Mouse (Mus musculus) macrophage (primary cell): ENCODE results near the gene Mzf1. TPM values are rescaled to one million over a fixed set of nuclear protein-coding genes. Genes with fewer than 3 reads are reported as not detected.
"Not testable (repeated sequence)": the region's sequence is repeated elsewhere in the genome, so short reads cannot be mapped to it uniquely, and the experiment has no call there.

Experiments
- H3K27ac ChIP-seq: fragments of 350-480 bp; formaldehyde crosslinking; 2 replicates; pipeline ENCODE4 v1.9.0; 2021
- H3K36me3 ChIP-seq: fragments of 350-480 bp; formaldehyde crosslinking; 2 replicates; pipeline ENCODE4 v1.9.0; 2021; ENCODE audit errors: inconsistent target
- H3K4me3 ChIP-seq: fragments of 350-480 bp; formaldehyde crosslinking; 2 replicates; pipeline ENCODE4 v1.9.0; 2021; ENCODE audit errors: inconsistent target
- H3K79me2 ChIP-seq: fragments of 350-480 bp; formaldehyde crosslinking; 2 replicates; pipeline ENCODE4 v1.9.0; 2021; ENCODE audit errors: inconsistent target
- WGBS: methylation state at CpG from one replicate; pipeline ENCODE4 v1.1.7; 2026; ENCODE audit warnings: inconsistent platforms; ENCODE audit not compliant: missing documents; 5-methylcytosine and 5-hydroxymethylcytosine counted together
- polyA plus RNA-seq: library from polyadenylated mRNA; stranded (reverse); fragments of 250-400 nt; gene quantifications from 3 replicates; pipeline ENCODE4 v1.2.4, GENCODE M21; 2018; ENCODE audit warnings: inconsistent platforms
- total RNA-seq, 78 experiments: library from RNA; depleted of rRNA; stranded (reverse); fragments of 250-400 nt; gene quantifications; 1 replicate in 9 of 78; 2 replicates in 24 of 78; 3 replicates in 43 of 78; 4 replicates in 2 of 78; pipeline ENCODE4 v1.2.4; 2018; ENCODE audit warnings: inconsistent platforms in 56 of 78

The Mzf1 gene
- 1 to 10 TPM in 16 of 26 experiments, under 1 TPM in 9, not detected in 1; 0.18 to 7.0 (median 1.9) TPM for total RNA-seq (2018; cell fraction: chromatin; rRNA removed)
- under 1 TPM; 0.08 to 0.71 (median 0.26) TPM for total RNA-seq (2018; cell fraction: cytosol; rRNA removed)
- 1 to 10 TPM in 14 of 26 experiments, under 1 TPM in 11, not detected in 1; 0.21 to 7.7 (median 1.3) TPM for total RNA-seq (2018; cell fraction: nucleus; rRNA removed)
- 0.28 to 0.98 TPM (median 0.39 TPM) in 3 replicates for polyA plus RNA-seq

DNA sequence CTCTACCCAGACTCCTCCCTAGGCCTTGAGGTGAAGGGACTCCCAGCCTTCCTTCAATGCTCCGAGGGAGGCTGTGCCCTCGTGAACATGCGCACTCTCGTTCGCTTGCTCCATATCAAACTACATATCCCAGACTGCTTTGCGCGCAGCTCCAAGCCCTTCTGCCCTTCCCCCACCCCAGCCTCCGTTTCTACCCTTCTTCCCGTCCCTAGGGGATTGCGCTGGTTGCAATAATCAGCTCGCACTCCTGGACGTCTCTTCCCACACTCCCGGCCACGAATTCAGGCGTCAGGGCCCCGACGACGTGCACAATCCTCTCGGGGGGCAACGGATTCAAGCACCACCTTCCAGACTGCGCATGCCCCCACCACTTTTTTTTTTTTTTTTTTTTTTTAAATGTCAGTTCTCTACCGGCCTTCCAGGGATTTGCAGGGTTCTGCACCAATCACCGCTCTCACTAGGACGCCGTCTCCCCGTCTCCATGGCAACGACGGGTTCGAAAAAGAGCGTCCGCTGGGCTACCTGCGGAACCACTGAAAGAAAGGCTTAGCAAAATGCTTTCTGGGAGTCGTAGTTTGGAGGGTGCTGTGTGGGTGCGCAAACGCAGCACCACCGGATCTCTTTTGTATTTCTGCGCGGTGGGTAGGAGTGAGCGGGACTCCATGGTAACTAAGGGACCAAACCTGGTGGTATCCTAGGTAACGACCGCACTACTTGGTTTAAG, at the start of gene Mzf1:
Gene Mzf1, minus strand, starts transcription at position 478 of the 724 bp plus-strand sequence.
- peak within 1 kb of the TSS; percentile 72 for H3K27ac ChIP-seq
- under 1% methylated on average over 41 of the region's 41 CpGs for WGBS

DNA sequence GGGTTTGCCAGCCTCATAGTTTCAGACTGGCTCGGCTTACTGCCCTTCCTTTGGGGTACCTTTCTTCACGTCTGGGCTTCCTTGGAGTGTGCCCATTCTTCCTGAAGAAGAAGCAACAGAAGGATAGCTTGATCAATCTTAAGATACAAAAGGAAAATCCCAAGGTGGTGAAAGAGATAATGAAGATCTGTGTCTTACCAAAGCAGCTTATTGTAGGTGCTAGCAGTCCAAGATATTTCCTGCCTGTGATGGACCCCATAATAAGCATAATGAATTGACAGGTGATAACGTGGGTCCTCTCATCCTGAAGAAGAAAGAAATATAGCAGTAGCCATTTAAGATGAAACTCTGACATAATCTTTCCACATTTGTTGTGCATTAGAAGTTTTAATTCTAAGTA, 40.5 kb upstream of the Mzf1 start, which contains the start of gene Vmn1r85:
Gene Vmn1r85, minus strand, starts transcription at position 101 of the 400 bp plus-strand sequence.
- H3K27ac ChIP-seq, result no peak within 1 kb of the TSS
- 58% methylated on average over 3 of the region's 3 CpGs for WGBS
- H3K4me3 ChIP-seq, result no peak within 1 kb of the TSS
- no peaks in the 10 kb centered on the region for H3K79me2 ChIP-seq
- no peaks in the 10 kb centered on the region for H3K36me3 ChIP-seq

More for the DNA sequence above, at the start of gene Mzf1:
- Histone ChIP-seq H3K79me2 (no peaks in the 10 kb centered on the region), H3K36me3 (no peaks in the 10 kb centered on the region), H3K4me3 (peak within 1 kb of the TSS; percentile 63)

DNA sequence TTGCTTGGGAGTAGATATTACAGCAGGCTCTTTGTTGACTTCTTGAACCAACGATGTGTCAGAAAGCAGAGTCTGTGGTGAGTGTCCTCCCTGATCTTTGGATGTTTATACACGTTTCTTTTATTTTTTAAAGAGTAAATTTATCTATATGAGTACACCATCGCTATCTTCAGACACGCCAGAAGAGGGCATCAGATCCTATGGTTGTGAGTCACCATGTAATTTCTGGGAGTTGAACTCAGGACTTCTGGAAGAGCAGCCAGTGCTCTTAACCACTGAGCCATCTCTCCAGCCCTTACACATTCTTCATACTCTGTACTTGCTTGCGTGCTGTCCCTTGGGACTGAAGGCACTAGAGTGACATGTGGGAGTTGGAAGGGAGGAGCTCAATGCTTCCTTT, 17.7 kb upstream of the Mzf1 start:
- H3K36me3 ChIP-seq, result no peaks in the 10 kb centered on the region
- no peak overlapping the region for H3K4me3 ChIP-seq
- H3K27ac ChIP-seq, result no peak overlapping the region
- no peaks in the 10 kb centered on the region for H3K79me2 ChIP-seq
- 78% methylated on average over 5 of the region's 5 CpGs for WGBS

DNA sequence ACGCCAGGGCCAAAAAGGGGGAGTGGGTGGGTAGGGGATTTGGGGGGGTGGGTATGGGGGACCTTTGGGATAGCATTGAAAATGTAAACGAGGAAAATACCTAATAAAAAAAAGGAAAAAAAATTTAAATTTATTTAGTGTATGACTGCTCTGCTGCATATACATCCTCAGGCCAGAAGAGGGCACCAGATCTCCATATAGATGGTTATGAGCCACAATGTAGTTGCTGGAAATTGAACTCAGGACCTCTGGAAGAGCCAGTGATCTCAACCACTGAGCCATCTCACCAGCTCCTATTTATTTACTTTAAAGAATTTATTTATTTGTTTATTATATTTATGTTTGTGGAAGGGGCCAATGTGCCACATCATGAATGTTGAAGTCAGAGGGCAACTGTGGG, 8.8 kb upstream of the Mzf1 start:
- not testable (repeated sequence) for H3K79me2 ChIP-seq, H3K27ac ChIP-seq, H3K4me3 ChIP-seq, H3K36me3 ChIP-seq
- no CpG with 5 or more reads among the region's 2 CpGs for WGBS

DNA sequence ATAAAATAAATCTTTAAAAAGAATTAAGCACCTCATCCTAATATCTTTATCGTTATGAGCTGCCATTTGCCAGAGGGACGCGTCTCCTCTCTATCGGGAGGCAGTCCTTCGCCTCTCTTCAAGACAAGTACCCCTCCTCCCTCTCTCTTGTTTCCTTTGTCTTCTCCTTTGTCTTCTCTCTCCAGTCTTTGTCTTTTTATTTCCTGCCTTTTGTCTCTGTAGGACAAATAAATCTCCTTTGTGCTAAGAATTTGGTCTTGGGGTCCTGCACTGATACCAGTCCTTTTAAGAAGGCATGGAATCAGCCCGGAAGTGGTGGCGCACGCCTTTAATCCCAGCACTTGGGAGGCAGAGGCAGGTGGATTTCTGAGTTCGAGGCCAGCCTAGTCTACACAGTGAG, 5.0 kb upstream of the Mzf1 start:
- 89% methylated on average over 8 of the region's 9 CpGs for WGBS
- H3K79me2 ChIP-seq, result no peaks in the 10 kb centered on the region
- no peak overlapping the region for H3K27ac ChIP-seq
- no peaks in the 10 kb centered on the region for H3K36me3 ChIP-seq
- no peak overlapping the region for H3K4me3 ChIP-seq

DNA sequence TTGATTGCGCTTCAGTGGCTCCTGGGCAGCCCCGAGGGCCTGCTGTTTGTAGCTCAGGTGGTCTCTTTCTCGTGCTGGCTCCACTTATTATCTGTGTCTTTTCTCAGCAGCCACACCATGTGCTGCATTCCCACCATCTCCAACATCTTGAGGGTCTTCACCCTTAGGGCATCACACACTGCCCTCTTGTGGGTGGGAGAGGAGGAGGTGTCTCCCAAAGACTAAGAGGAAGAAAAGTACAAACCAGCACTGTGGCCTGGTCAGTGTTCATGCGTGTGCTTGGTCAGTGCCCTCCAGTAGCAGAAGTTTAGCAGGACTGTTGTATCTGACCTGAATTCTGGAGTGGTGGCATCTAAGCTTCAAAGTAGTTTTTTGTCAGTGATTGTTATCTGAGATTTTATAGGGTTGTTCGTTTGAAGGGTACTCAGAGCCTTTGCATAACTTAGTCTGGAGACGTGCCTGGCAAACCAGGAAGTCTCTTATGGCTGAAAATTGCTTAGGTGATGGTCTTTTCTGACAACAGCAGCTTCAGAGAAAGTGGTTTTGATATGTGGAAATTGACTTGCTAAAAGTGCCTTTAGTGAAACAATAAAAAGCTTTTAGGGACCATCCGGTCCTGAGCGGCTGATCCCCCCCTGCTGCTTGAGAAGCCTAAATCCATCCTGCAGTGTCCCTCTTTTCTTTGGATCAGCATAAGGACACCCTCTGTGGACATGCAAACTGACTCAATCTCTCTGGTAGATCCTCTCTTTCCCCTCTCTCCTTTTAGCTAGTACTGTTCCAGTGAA, 2.5 kb upstream of the Mzf1 start:
- no peaks in the 10 kb centered on the region for H3K79me2 ChIP-seq
- no peaks in the 10 kb centered on the region for H3K36me3 ChIP-seq
- H3K4me3 ChIP-seq, result no peak overlapping the region
- 77% methylated on average over 8 of the region's 8 CpGs for WGBS
- no peak overlapping the region for H3K27ac ChIP-seq

DNA sequence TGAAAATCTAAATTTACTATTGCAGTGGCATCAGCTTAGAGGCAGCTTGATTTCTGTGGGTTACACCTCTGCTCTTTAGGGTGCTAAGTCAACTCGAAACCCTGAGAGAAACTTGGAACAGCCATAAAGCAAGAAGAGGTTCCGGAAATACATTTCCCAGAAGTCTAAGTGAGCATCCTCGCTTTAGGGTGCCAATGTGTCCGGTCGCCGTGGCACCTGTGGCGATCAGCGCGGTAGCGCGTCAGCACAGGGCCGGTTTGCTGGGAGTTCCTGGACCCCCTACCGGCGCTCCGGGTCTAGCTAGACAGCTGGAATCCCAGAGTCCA, 640 bp downstream of the Mzf1 start:
- Histone ChIP-seq H3K79me2 (no peaks in the 10 kb centered on the region), H3K36me3 (no peaks in the 10 kb centered on the region), H3K4me3 (peak overlapping the region; percentile 63), H3K27ac (peak overlapping the region; percentile 72; the same call in 1 of the 2 replicates)
- WGBS, result 4% methylated on average over 15 of the region's 15 CpGs

DNA sequence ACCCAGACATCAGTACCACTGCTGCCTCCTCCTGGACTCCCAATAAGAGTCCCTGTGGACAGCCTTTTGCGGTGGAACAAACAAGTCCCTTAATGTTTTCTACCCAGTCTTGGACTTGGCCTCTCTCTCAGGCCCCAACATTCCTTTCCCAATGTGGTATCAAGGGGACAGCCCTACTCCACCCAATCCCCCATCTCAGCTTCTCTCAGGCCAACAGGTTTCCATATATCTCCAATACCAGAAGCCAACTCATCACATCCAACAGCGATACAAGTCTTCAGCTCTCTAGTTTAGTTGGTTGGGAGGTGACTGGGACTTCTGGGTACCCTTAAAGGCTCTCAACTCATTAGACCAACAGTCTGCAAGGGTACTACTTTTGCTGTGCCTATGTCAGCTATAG, 1.1 kb downstream of the Mzf1 start:
- H3K36me3 ChIP-seq, result no peaks in the 10 kb centered on the region
- WGBS, result 100% methylated on average over 2 of the region's 2 CpGs
- H3K79me2 ChIP-seq, result no peaks in the 10 kb centered on the region
- H3K27ac ChIP-seq, result no peak overlapping the region
- H3K4me3 ChIP-seq, result no peak overlapping the region; the same call in 1 of the 2 replicates

DNA sequence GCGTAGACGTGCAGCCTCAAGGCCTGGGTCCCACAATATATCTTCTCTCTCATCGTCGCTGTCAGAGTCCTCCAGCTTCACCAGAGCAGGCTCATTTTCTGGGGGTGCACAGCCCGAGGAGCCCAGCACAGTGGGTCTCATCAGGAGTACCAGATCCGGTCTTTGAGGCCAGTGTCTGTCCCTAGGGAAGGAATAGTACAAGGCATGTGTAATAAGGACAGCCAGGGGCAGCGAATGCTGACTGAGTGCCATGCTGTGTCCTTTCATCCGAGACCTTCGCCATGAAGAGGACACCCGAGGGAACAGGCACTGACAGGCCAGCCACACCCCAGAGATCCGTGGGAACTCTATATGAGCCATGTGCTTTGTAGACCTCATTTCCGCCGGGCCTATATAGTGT, 1.6 kb downstream of the Mzf1 start:
- WGBS, result 93% methylated on average over 11 of the region's 13 CpGs
- Histone ChIP-seq H3K4me3 (no peak overlapping the region), H3K27ac (no peak overlapping the region), H3K36me3 (no peaks in the 10 kb centered on the region), H3K79me2 (no peaks in the 10 kb centered on the region)

DNA sequence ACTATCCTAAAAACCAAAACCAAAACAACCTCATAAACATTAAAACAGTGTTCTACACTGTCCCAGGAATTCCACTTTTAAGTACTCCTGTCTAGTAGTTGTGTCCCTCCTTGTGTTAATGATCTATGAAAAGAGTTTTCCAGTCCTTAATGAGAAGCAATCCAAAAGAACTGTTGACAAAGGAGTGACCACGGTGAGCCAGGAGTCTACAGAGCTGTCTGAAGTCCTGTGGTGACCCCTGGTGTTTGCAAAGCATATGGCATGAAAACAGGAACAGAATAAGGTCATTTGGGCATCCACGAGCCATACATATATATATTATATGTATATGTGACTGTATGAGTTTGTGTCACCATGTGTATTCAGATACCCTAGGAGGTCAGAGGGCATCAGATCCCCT, 8.5 kb downstream of the Mzf1 start:
- Histone ChIP-seq H3K79me2 (no peaks in the 10 kb centered on the region), H3K4me3 (no peak overlapping the region), H3K27ac (no peak overlapping the region), H3K36me3 (no peaks in the 10 kb centered on the region)
- 8% methylated on average over 2 of the region's 2 CpGs for WGBS

DNA sequence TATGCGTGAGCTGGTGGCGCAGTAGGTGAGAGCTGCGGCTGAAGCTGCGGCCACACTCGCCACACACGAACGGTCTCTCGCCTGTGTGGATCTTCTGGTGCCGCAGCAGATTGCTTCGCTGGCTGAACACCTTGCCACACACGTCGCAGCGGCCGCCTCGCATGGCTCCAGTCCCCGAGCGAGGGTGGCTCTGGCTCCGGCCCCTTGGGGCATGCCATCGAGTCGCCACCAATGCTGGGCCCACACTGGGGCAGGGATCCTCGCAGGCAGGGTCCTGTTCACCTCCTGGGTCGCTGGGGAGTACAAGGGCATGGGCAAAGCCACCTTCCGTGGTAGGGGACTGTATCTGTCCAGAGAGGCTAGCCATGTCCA, 10.3 kb downstream of the Mzf1 start:
- H3K4me3 ChIP-seq, result no peak overlapping the region
- 16% methylated on average over 22 of the region's 23 CpGs for WGBS
- no peak overlapping the region for H3K27ac ChIP-seq
- no peaks in the 10 kb centered on the region for H3K79me2 ChIP-seq
- H3K36me3 ChIP-seq, result no peaks in the 10 kb centered on the region

DNA sequence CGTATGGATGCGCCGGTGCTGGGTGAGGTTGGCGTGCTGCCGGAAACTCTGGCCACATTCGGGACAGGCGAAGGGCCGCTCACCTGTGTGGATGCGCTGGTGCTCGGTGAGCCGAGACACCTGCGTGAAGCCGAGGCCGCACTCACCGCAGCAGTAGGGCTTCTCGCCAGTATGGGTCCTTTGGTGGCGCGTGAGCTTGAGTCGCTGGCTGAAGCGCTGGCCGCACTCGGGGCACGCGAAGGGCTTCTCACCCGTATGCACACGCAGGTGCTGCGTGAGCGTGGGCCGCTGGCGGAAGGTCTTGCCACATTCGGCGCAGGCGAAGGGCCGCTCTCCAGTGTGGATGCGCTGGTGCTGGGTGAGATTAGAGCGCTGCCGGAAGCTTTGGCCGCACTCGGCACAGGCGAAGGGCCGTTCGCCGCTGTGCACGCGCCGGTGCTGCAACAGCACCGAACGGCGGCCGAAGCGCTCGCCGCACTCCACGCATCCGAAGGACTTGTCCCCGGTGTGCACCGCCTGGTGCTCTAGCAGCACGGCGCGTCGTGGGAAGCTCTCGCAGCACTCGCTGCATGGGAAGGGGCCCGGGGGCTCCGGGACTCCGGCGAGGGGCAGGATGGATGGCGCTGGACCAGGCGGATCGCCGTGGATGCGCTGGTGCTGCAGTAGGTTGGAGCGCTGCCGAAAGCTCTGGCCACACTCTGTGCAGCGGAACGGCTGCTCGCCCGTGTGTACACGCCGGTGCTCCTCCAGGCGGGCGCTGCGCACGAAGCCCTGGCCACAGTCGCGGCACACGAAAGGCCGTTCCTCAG, 10.9 kb downstream of the Mzf1 start:
- H3K79me2 ChIP-seq, result no peaks in the 10 kb centered on the region
- WGBS, result 17% methylated on average over 78 of the region's 88 CpGs
- no peak overlapping the region for H3K27ac ChIP-seq
- H3K4me3 ChIP-seq, result no peak overlapping the region
- H3K36me3 ChIP-seq, result no peaks in the 10 kb centered on the region

DNA sequence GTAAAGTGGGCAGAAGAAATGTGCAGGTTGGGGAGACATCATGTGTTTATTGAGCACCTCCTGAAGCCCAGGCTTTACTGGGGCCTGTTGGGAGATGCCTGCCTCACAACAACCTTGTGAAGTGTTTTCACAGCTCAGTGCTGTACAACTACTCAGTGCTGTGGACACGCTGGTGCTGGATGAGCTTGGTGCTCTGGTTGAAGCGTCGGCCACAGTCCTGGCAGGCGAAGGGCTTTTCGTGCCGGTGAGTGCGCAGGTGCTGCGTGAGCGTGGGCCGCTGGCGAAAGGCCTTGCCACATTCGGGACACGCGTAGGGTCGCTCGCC, 11.5 kb downstream of the Mzf1 start:
- Histone ChIP-seq H3K79me2 (no peaks in the 10 kb centered on the region), H3K4me3 (no peak overlapping the region), H3K27ac (no peak overlapping the region), H3K36me3 (no peaks in the 10 kb centered on the region)
- 86% methylated on average over 12 of the region's 16 CpGs for WGBS

DNA sequence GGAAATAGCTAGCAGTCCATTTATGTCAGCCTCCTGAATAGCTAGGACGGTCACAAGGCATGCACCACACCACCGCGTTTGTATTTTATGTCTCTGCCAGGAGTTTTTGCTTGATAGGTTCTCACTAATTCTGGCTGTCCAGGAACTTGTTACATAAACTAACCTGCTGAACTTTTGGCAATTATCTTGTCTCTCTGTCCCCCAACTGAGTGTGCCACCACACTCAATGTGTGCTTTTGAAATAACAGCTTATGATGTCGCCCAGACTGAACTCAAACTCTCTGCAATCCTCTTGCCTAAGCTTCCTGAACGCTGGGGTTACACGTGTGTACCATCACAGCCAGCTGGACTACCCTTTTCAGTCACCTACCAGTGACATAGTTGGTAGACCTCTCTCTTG, 12.1 kb downstream of the Mzf1 start:
- Histone ChIP-seq H3K79me2 (no peaks in the 10 kb centered on the region), H3K36me3 (no peaks in the 10 kb centered on the region), H3K4me3 (no peak overlapping the region), H3K27ac (no peak overlapping the region)
- 74% methylated on average over 6 of the region's 6 CpGs for WGBS
